Mouse (Mus musculus) midbrain, embryonic 15.5 days (tissue): ENCODE measurements at regions not wholly inside any gene's neighbourhood (a gene's known extent, or its start where the extent isn't known, plus 50 kb on each side); places are given as distances from the start of the nearest gene placed in this dataset.

ENCODE experiments used
- ATAC-seq: fragments of 200-750 bp; cut with Nextera tagmentation; replicated peaks from 2 replicates; pipeline ENCODE4 v1.8.0; 2017; ENCODE audit warnings: moderate TSS enrichment
- H3K27ac ChIP-seq: fragments of 300-500 bp; sonication (generic); 2 replicates; pipeline ENCODE4 v1.5.1; 2015; ENCODE audit warnings: mild to moderate bottlenecking, inconsistent platforms
- H3K27me3 ChIP-seq: fragments of 300-500 bp; sonication (generic); replicated peaks from 2 replicates; pipeline ENCODE4 v1.6.1; 2015; ENCODE audit warnings: inconsistent platforms
- H3K36me3 ChIP-seq: fragments of 300-500 bp; sonication (generic); replicated peaks from 2 replicates; pipeline ENCODE4 v1.6.1; 2015; ENCODE audit warnings: inconsistent platforms
- H3K4me1 ChIP-seq: fragments of 300-500 bp; sonication (generic); 2 replicates; pipeline ENCODE4 v1.6.1; 2015; ENCODE audit warnings: inconsistent platforms
- H3K4me2 ChIP-seq: fragments of 300-500 bp; sonication (generic); 2 replicates; pipeline ENCODE4 v1.6.1; 2015; ENCODE audit warnings: inconsistent platforms, mild to moderate bottlenecking, moderate library complexity
- H3K4me3 ChIP-seq: fragments of 300-500 bp; sonication (generic); 2 replicates; pipeline ENCODE4 v1.5.1; 2015; ENCODE audit warnings: mild to moderate bottlenecking, inconsistent platforms
- H3K9ac ChIP-seq: fragments of 300-500 bp; sonication (generic); 2 replicates; pipeline ENCODE4 v1.6.1; 2015; ENCODE audit warnings: mild to moderate bottlenecking, inconsistent platforms
- H3K9me3 ChIP-seq: fragments of 300-500 bp; sonication (generic); 2 replicates; pipeline ENCODE4 v1.6.1; 2016; ENCODE audit warnings: inconsistent platforms
- WGBS: fragments of 180-500 bp; shearing (Covaris S2); methylation state at CpG from one replicate; pipeline ENCODE4 v1.1.7; 2015; ENCODE audit warnings: mixed read lengths; 5-methylcytosine and 5-hydroxymethylcytosine counted together

DNA sequence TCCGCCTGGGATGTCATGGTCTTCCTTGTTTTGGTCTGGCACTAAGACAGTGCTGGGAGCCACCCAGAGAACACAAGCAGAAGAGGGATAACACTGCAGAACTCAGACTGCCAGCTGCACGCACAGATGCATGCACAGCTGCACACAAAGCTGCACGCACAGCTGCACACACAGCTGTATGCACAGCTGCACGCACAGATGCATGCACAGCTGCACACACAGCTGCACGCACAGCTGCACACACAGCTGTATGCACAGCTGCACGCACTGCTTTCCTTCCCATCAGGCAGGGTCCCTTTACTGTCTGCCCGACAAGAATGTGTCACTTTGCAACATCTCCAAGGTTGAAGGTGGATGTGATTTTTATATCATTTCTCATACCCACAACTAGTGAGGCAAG lies 122.9 kb upstream of the Egln3 start:
- Histone ChIP-seq H3K9ac (no peak overlapping the region), H3K36me3 (no peaks in the 10 kb centered on the region), H3K4me3 (no peak overlapping the region), H3K4me2 (no peak overlapping the region), H3K9me3 (no peaks in the 10 kb centered on the region), H3K27me3 (no peaks in the 10 kb centered on the region), H3K4me1 (no peaks in the 10 kb centered on the region), H3K27ac (no peak overlapping the region)
- 44% methylated on average over 7 of the region's 7 CpGs for WGBS
- no peak for ATAC-seq

- H3K36me3 ChIP-seq: no peaks in the 10 kb centered on the region
- no peak overlapping the region for H3K27ac ChIP-seq
- no peaks in the 10 kb centered on the region for H3K9me3 ChIP-seq
- H3K9ac ChIP-seq: no peak overlapping the region
- 95% methylated on average over 5 of the region's 5 CpGs for WGBS
- no peak overlapping the region for H3K4me2 ChIP-seq
- H3K4me3 ChIP-seq: no peak overlapping the region
- no peak for ATAC-seq
- peaks cover 8% of the 10 kb centered on the region for H3K4me1 ChIP-seq
- H3K27me3 ChIP-seq: peaks cover 5% of the 10 kb centered on the region; the same call in 1 of the 2 replicates
Measured at GRCm38 (mm10) chr12:54320533-54320932, 116.9 kb upstream of the Egln3 start.

DNA sequence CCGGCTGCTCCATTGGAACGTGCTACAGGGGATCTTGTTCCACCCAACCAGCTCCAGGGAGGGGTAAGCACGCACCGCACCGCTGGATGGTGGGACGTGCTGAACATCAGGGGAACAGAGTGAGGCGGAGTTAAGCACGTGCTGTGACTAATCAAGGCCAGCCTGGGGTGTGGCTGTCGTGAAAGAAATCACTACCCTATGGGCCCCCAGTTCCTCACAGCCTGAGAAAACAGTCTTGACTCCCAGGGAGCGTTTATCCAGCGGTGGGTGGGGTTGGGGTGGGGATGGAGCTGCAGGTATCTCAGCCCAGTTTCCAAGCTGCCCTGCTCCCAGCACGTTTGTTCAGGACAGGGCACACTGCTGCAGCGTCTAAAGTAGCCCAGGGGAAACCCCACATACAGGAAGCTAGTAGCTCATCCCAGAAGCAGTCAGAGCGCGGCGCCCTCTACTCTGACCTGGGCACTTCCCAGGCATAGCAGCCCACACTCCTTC lies 113.4 kb upstream of the Egln3 start:
- H3K27me3 ChIP-seq: peaks cover 8% of the 10 kb centered on the region
- H3K4me1 ChIP-seq: peaks cover 21% of the 10 kb centered on the region
- 4% methylated on average over 16 of the region's 16 CpGs for WGBS
- H3K4me3 ChIP-seq: no peak overlapping the region
- no peak overlapping the region for H3K9ac ChIP-seq
- no peak for ATAC-seq
- H3K36me3 ChIP-seq: no peaks in the 10 kb centered on the region
- no peak overlapping the region for H3K27ac ChIP-seq
- peak overlapping the region; percentile 36 for H3K4me2 ChIP-seq
- H3K9me3 ChIP-seq: no peaks in the 10 kb centered on the region

GRCm38 (mm10) chr12:54316066-54316567 lies 112.5 kb upstream of the Egln3 start:
- Histone ChIP-seq H3K27ac (no peak overlapping the region), H3K4me3 (no peak overlapping the region), H3K36me3 (no peaks in the 10 kb centered on the region), H3K27me3 (peaks cover 8% of the 10 kb centered on the region), H3K4me2 (no peak overlapping the region), H3K4me1 (peaks cover 21% of the 10 kb centered on the region), H3K9me3 (no peaks in the 10 kb centered on the region), H3K9ac (no peak overlapping the region)
- no peak for ATAC-seq
- 49% methylated on average over 15 of the region's 15 CpGs for WGBS

DNA sequence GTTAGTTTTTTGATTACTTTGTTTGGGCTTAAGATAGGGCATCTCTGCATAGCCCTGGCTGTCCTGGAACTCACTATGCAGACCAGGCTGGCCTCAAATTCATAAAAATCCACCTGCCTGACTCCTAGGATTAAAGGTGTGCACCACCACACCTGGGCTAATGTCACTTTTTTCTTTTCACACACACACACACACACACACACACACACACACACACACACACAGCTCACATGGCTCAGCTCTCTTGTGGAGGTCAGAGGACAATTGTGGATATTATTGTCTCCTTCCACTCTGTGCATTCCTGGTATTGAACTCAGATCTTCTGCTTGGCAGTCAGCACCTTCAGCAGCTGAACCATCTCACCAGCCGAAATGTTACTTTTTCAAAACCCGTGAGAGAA lies 110.5 kb upstream of the Egln3 start:
- 75% methylated on average over 2 of the region's 2 CpGs for WGBS
- no peaks in the 10 kb centered on the region for H3K36me3 ChIP-seq
- H3K27me3 ChIP-seq: peaks cover 11% of the 10 kb centered on the region
- no peaks in the 10 kb centered on the region for H3K9me3 ChIP-seq
- H3K4me2 ChIP-seq: no peak overlapping the region
- ATAC-seq: no peak
- H3K9ac ChIP-seq: no peak overlapping the region
- no peak overlapping the region for H3K27ac ChIP-seq
- no peak overlapping the region for H3K4me3 ChIP-seq
- peaks cover 21% of the 10 kb centered on the region for H3K4me1 ChIP-seq

DNA sequence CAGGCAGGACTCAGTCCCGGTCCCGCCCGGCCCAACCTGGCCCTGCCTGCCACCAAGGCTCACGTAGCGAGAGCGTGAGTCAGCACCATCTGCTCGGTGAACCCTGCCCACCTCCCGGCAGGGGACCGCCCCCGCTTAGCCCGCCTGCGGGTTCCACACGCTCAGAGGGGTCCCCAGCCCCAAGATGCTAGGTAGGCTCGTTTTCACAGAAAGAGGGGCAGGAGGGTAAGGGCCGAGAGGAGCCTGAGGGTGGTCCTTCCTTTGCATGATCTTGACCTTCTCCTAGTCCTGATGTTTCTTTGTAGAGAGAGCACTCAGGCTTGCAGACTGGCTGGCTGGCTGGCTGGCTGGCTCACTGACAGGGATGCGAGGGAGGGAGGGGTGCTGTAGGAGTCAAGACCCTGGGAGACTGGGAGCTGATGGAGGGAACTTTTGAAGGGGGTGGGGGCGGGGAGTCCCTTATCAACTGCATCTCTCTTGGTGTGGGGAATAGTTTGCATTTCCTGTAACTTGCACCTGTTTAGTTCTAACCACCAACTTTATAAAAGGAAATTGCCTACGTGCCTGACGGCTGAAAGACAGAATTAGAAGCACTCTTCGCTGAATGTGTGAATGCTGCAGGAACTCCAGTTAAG lies 109.7 kb upstream of the Egln3 start:
- WGBS: under 1% methylated on average over 20 of the region's 20 CpGs
- H3K4me1 ChIP-seq: peaks cover 21% of the 10 kb centered on the region
- ATAC-seq: peak; percentile 79
- H3K9ac ChIP-seq: peak overlapping the region; percentile 42; the same call in 1 of the 2 replicates
- no peaks in the 10 kb centered on the region for H3K9me3 ChIP-seq
- no peak overlapping the region for H3K27ac ChIP-seq
- H3K4me3 ChIP-seq: peak overlapping the region; percentile 37
- H3K27me3 ChIP-seq: peaks cover 11% of the 10 kb centered on the region
- peak overlapping the region; percentile 77 for H3K4me2 ChIP-seq
- no peaks in the 10 kb centered on the region for H3K36me3 ChIP-seq

DNA sequence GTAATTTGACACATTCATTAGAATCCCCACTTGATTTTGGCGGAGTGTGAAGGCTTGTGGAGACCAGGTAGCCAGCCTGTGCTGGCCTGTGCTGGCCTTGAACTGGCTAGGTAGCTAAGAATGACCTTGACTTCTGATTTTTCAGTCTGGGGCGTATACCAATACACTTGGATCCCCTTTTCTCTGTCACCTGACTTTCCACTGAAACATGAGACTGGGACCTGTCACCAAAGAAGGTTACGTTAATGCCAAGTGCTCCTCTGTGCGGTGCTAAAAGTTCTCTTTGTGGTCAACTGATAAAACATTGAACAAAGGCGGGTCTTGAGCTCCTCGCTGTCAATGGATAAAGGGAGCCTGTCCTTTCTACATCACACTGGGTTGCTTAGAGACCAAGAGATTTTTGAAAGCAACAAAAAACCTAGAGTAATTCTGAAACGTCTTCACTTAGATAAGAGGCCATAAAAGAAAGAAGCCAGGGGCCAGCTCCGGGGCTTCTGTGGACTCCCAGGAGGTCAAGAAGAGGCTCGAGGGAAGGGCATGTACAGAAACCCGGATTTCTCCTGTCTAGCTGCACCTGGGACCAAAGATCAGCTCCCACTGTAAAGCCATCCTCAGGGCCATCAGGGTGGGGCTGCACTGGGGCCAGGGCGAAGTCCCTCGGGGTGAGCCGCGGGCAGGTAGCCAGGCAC lies 109.0 kb upstream of the Egln3 start:
- Histone ChIP-seq H3K9me3 (no peaks in the 10 kb centered on the region), H3K4me3 (peak overlapping the region; percentile 37), H3K27ac (no peak overlapping the region), H3K9ac (peak overlapping the region; percentile 42; the same call in 1 of the 2 replicates), H3K27me3 (peaks cover 11% of the 10 kb centered on the region), H3K4me1 (peaks cover 21% of the 10 kb centered on the region), H3K36me3 (no peaks in the 10 kb centered on the region), H3K4me2 (peak overlapping the region; percentile 77)
- WGBS: 17% methylated on average over 14 of the region's 14 CpGs
- peak; percentile 39 for ATAC-seq

DNA sequence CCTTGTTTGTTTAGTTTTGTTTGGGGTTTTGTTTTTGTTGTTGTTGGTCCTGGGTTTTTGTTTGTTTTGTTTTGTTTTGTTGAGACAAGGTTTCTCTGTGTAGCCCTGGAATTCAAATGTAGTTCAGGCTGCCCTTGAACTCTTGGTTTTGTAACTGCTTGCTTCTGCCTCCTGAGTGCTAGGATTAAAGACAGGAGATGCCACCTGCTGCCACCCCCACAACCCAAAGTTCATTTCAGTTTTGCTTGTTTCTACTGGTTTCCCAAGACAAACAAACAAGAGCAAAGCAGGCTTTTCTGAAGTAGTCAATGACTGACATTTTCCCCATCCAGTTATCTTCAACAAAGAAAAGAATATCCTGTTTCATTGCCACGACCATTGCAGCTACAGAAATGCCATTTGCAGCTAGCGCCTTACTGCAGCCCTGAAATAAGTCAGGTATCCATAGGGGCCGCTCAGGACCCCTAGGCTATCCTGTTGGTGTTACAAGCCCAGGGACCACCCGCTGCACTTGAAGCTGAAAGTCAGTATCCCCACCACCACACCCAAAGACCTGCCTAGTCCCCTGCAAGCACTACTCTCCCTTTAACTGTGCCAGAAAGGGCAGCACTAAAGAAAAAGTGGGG lies 108.3 kb upstream of the Egln3 start:
- Histone ChIP-seq H3K36me3 (no peaks in the 10 kb centered on the region), H3K27me3 (peaks cover 11% of the 10 kb centered on the region), H3K4me2 (no peak overlapping the region), H3K27ac (no peak overlapping the region), H3K4me1 (peaks cover 18% of the 10 kb centered on the region), H3K4me3 (no peak overlapping the region), H3K9me3 (no peaks in the 10 kb centered on the region), H3K9ac (no peak overlapping the region)
- ATAC-seq: no peak
- 52% methylated on average over 4 of the region's 4 CpGs for WGBS

GRCm38 (mm10) chr12:54309874-54310273 lies 106.2 kb upstream of the Egln3 start:
- H3K4me3 ChIP-seq: no peak overlapping the region
- ATAC-seq: no peak
- peaks cover 14% of the 10 kb centered on the region for H3K4me1 ChIP-seq
- no peak overlapping the region for H3K27ac ChIP-seq
- H3K36me3 ChIP-seq: no peaks in the 10 kb centered on the region
- H3K9me3 ChIP-seq: no peaks in the 10 kb centered on the region
- 78% methylated on average over 4 of the region's 4 CpGs for WGBS
- no peak overlapping the region for H3K9ac ChIP-seq
- no peak overlapping the region for H3K4me2 ChIP-seq
- H3K27me3 ChIP-seq: 0 out of 2 replicates have a peak, but pooled peaks cover 3% of the 10 kb centered on the region

- H3K9ac ChIP-seq: no peak overlapping the region
- 93% methylated on average over 6 of the region's 6 CpGs for WGBS
- no peak overlapping the region for H3K4me3 ChIP-seq
- H3K4me1 ChIP-seq: peaks cover 14% of the 10 kb centered on the region
- H3K27me3 ChIP-seq: 0 out of 2 replicates have a peak, but pooled peaks cover 3% of the 10 kb centered on the region
- no peak overlapping the region for H3K27ac ChIP-seq
- H3K4me2 ChIP-seq: no peak overlapping the region
- ATAC-seq: no peak
- no peaks in the 10 kb centered on the region for H3K9me3 ChIP-seq
- no peaks in the 10 kb centered on the region for H3K36me3 ChIP-seq
Measured at GRCm38 (mm10) chr12:54309219-54309618, 105.6 kb upstream of the Egln3 start.

GRCm38 (mm10) chr12:54305135-54305630 lies 101.5 kb upstream of the Egln3 start:
- Histone ChIP-seq H3K4me1 (no peaks in the 10 kb centered on the region), H3K27me3 (0 out of 2 replicates have a peak, but pooled peaks cover 3% of the 10 kb centered on the region), H3K4me3 (no peak overlapping the region), H3K9me3 (no peaks in the 10 kb centered on the region), H3K36me3 (no peaks in the 10 kb centered on the region), H3K27ac (no peak overlapping the region), H3K9ac (no peak overlapping the region), H3K4me2 (no peak overlapping the region)
- whole genome bisulfite sequencing: 89% methylated on average over 9 of the region's 9 CpGs
- ATAC-seq: no peak

- Histone ChIP-seq H3K9ac (no peak overlapping the region), H3K9me3 (no peaks in the 10 kb centered on the region), H3K4me1 (no peaks in the 10 kb centered on the region), H3K27me3 (no peaks in the 10 kb centered on the region), H3K4me2 (no peak overlapping the region), H3K4me3 (no peak overlapping the region), H3K36me3 (no peaks in the 10 kb centered on the region), H3K27ac (no peak overlapping the region)
- 86% methylated on average over 8 of the region's 8 CpGs for WGBS
- ATAC-seq: no peak
Measured at GRCm38 (mm10) chr12:54303746-54304145, 100.1 kb upstream of the Egln3 start.
